Mouse (Mus musculus): ENCODE results near the gene Gm20834.
"Not testable (repeated sequence)": the region's sequence is repeated elsewhere in the genome, so short reads cannot be mapped to it uniquely, and the experiment has no call there.

Gm20834 gene

GRCm38 (mm10) chrY:10324489-10324888 lies at the start of gene Gm20834:
TSS of gene Gm20834 (minus strand) at chrY:10324589.
- DNase-seq (ENCODE audit: low read depth, low spot score) = not testable (repeated sequence)
